Mouse (Mus musculus): ENCODE measurements at regions not wholly inside any gene's neighbourhood (a gene's known extent, or its start where the extent isn't known, plus 50 kb on each side); places are given as distances from the start of the nearest gene placed in this dataset.

GRCm38 (mm10) chr3:17661987-17662386, 286.2 kb upstream of the Cypt12 start:
- TF ChIP-seq CTCF (IDR thresholded peaks at IDR 0.05) (no peak), EP300 (IDR thresholded peaks at IDR 0.05) (no peak)
